Mouse (Mus musculus) limb, embryonic 12.5 days (tissue): Measurements from ENCODE around the gene Rap1gap. TPM values are rescaled to one million over a fixed set of nuclear protein-coding genes. Genes with fewer than 3 reads are reported as not detected.

Experiments
- ATAC-seq: fragments of 200-750 bp; cut with Nextera tagmentation; 2 replicates; pipeline ENCODE4 v1.8.0; 2017; ENCODE audit warnings: low read depth, moderate TSS enrichment; ENCODE audit not compliant: insufficient number of reproducible peaks, insufficient read depth, low FRiP score, low TSS enrichment
- H3K27ac ChIP-seq: fragments of 300-500 bp; sonication (generic); 2 replicates; pipeline ENCODE4 v1.5.1; 2016; ENCODE audit warnings: mild to moderate bottlenecking, moderate library complexity
- H3K27me3 ChIP-seq: fragments of 300-500 bp; sonication (generic); 2 replicates; pipeline ENCODE4 v1.6.1; 2016; ENCODE audit warnings: mild to moderate bottlenecking, moderate library complexity
- H3K36me3 ChIP-seq: fragments of 300-500 bp; sonication (generic); 2 replicates; pipeline ENCODE4 v1.6.1; 2016; ENCODE audit warnings: mild to moderate bottlenecking, moderate library complexity
- H3K4me1 ChIP-seq: fragments of 300-500 bp; sonication (generic); replicated peaks from 2 replicates; pipeline ENCODE4 v1.6.1; 2016
- H3K4me2 ChIP-seq: fragments of 300-500 bp; sonication (generic); 2 replicates; pipeline ENCODE4 v1.6.1; 2016; ENCODE audit warnings: mild to moderate bottlenecking, moderate library complexity
- H3K4me3 ChIP-seq: fragments of 300-500 bp; sonication (generic); replicated peaks from 2 replicates; pipeline ENCODE4 v1.5.1; 2016; ENCODE audit warnings: mild to moderate bottlenecking
- H3K9ac ChIP-seq: fragments of 300-500 bp; sonication (generic); replicated peaks from 2 replicates; pipeline ENCODE4 v1.6.1; 2016; ENCODE audit warnings: mild to moderate bottlenecking, moderate library complexity
- H3K9me3 ChIP-seq: fragments of 300-500 bp; sonication (generic); 2 replicates; pipeline ENCODE4 v1.6.1; 2016; ENCODE audit warnings: mild to moderate bottlenecking, moderate library complexity
- WGBS: fragments of 180-500 bp; shearing (Covaris S2); methylation state at CpG from one replicate; pipeline ENCODE4 v1.1.7; 2016; 5-methylcytosine and 5-hydroxymethylcytosine counted together
- polyA plus RNA-seq: library from polyadenylated mRNA; unstranded; fragments of >200 nt; fragmentation: Nextera tagmentation; extraction: Ambion mirVana; gene quantifications from 2 replicates; pipeline ENCODE4 v1.2.1, GENCODE M21; 2016

The Rap1gap gene
- polyA plus RNA-seq = 5.9 and 8.4 TPM in 2 replicates

DNA sequence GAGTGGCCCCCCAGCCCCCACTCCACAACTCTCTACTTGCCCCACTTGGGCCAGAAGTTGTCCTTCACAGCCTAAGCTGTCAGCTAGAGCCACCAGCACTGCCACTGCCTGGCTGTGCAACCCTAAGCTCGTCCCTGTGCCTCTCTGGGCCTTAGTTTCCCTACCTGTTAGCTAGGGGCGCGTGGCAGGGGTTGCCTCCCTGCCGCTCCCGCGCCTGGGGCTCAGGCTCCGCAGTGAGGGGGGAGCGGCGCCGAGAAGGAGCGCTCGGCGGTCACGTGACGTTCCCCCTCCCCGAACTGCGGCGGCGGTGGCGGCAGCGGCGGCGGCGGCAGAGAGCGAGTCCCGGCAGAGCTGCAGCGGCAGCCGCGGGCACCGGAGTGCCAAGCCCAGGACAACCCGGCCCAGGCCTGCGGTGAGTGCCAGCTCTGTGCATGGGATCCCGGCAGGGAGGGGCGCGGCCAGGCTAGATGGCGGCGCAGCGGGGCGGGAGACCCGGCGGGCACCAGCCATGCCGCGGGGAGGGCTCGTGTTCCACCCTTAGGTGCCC lies at the start of gene Rap1gap:
Gene Rap1gap (plus strand): TSS at position 294 of the 547 bp plus-strand sequence.
- H3K27me3 ChIP-seq = peaks cover 57% of the 10 kb centered on the region
- H3K4me2 ChIP-seq = peak within 1 kb of the TSS; percentile 95
- H3K36me3 ChIP-seq = no peaks in the 10 kb centered on the region
- no peaks in the 10 kb centered on the region for H3K9me3 ChIP-seq
- ATAC-seq = no peak; the same call in 1 of the 2 replicates
- 0% methylated on average over 35 of the region's 44 CpGs for WGBS
- no peak within 1 kb of the TSS for H3K27ac ChIP-seq
- H3K4me1 ChIP-seq = peaks cover 20% of the 10 kb centered on the region; the same call in 1 of the 2 replicates
- H3K4me3 ChIP-seq = peak within 1 kb of the TSS; percentile 59
- H3K9ac ChIP-seq = peak within 1 kb of the TSS; percentile 70

DNA sequence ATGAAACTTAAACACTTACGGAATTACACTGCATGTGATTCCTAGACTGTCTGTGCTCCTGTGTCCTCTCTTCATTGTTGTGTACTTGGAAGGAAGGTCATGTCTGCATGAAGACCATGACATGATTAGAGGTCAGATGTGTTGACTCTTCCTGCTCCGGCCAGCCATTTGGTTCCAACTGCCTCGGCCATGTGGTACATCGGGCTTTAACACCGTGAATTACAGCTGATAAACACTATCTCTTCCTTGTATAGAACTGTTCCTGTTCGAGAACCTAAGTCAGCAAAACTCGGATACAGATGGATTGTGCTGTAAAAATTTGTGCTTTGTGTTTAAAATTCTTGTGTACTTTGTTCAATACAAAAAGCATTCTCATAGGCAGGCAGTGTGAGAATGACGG lies 41.7 kb upstream of the Rap1gap start:
- peaks cover 96% of the 10 kb centered on the region for H3K36me3 ChIP-seq
- H3K9me3 ChIP-seq = no peaks in the 10 kb centered on the region
- H3K4me2 ChIP-seq = no peak overlapping the region
- H3K4me1 ChIP-seq = no peaks in the 10 kb centered on the region
- H3K27ac ChIP-seq = no peak overlapping the region
- H3K4me3 ChIP-seq = no peak overlapping the region
- 95% methylated on average over 8 of the region's 8 CpGs for WGBS
- no peak for ATAC-seq
- no peak overlapping the region for H3K9ac ChIP-seq
- no peaks in the 10 kb centered on the region for H3K27me3 ChIP-seq

DNA sequence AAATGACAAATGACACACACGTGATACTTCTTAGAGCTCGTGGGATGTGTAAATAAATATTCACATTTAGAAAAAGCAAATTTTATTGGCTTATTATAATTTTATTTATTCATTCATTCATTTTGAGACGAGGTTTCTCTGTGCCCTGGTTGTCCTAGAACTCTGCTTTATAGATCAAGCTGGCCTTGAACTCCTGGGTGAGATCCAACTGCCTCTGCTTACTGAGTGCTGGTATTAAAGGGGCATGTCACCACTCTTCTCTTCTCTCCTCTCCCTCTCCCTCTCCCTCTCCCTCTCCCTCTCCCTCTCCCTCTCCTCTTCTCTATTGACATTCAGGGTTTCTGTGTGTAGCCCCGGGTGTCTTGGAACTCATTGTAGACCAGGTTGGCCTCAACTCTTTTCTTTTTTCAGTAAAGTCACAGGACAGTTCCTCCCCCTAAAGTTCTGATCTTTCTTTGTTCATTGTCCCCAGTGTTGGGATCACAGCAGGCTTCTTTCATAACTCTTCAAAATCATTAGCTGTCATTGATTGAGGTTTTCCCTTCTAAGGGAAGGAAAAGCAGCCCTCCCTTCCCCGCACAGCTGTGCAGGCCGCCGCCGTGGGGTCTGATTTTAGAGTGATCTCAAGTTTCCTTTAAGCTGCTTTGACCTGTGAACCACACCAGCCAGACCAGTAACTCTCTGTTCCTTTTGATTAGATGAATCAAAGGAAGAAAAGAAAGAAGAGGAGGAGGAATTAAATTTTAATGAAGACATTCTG lies 36.9 kb upstream of the Rap1gap start:
- Histone ChIP-seq H3K4me1 (no peaks in the 10 kb centered on the region), H3K4me2 (no peak overlapping the region), H3K9me3 (no peaks in the 10 kb centered on the region), H3K4me3 (no peak overlapping the region), H3K27me3 (no peaks in the 10 kb centered on the region), H3K9ac (no peak overlapping the region), H3K36me3 (peaks cover 94% of the 10 kb centered on the region), H3K27ac (no peak overlapping the region)
- 78% methylated on average over 8 of the region's 8 CpGs for WGBS
- ATAC-seq = no peak

DNA sequence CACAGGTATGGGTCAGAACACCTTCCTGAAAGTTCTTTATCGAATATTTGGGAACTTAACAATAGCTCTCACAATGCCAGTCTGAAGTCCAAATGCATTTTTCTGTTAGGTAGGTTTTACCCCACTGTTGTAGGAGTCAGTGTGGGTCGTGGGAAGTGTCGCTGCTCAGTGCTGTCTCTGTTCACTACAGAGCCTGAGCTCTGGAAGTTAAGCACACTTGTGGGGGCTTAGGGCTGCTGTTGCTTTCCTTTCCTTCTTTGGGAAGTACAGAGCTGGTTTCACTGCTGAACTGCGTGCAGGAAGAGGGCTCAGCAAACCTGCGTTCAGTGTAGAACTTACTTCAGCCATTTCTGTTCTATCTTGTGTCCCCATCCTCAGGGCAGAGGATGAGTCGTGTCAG lies 36.1 kb upstream of the Rap1gap start:
- peaks cover 94% of the 10 kb centered on the region for H3K36me3 ChIP-seq
- no peak overlapping the region for H3K4me3 ChIP-seq
- WGBS = 90% methylated on average over 6 of the region's 6 CpGs
- no peak overlapping the region for H3K9ac ChIP-seq
- H3K4me1 ChIP-seq = no peaks in the 10 kb centered on the region
- H3K9me3 ChIP-seq = no peaks in the 10 kb centered on the region
- 0 out of 2 replicates have a peak overlapping the region, but pooled peaks have one; percentile 4 for H3K27ac ChIP-seq
- no peaks in the 10 kb centered on the region for H3K27me3 ChIP-seq
- no peak overlapping the region for H3K4me2 ChIP-seq
- ATAC-seq = no peak

DNA sequence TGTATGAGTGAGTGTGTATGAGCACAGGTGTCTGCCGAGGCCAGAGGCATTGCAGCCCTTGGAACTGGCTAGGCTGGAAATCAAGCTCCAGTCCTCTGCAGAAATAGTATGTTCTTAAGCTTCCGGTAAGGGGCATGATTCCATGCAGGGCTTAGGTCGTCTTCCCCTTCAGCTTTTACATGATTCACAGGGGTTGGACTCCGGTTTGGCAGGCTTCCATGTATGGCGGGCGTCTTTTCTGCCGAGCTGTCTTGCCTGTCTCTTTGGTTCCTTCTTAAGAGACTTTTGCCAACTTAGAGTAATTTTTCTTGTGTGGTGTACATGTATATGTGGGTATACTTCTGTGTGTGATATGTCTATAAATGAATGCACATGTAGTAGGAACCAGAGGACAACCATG lies 35.2 kb upstream of the Rap1gap start:
- Histone ChIP-seq H3K9me3 (no peaks in the 10 kb centered on the region), H3K4me2 (no peak overlapping the region), H3K4me3 (no peak overlapping the region), H3K36me3 (peaks cover 93% of the 10 kb centered on the region), H3K27me3 (no peaks in the 10 kb centered on the region), H3K4me1 (no peaks in the 10 kb centered on the region), H3K9ac (no peak overlapping the region), H3K27ac (no peak overlapping the region)
- 89% methylated on average over 7 of the region's 7 CpGs for WGBS
- no peak for ATAC-seq

DNA sequence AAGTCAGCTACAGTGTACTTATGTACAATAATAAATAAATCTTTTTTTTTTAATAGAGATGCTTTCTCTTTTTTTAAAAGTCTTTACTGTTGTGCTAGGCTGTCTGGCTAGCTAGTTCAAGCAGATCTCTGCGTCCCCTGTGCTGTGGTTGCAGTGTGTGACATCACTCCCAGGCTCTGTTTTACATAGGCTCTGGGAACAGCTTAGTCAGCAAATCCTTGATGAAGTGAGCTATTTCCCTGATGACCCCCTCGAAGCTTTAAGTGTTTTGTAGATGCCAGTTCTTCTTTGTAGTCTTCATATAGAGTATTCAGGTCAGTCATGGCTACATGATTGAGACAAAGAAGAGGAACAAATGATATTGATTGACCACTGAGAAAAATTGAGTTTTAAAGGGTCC lies 34.4 kb upstream of the Rap1gap start:
- 78% methylated on average over 2 of the region's 2 CpGs for WGBS

DNA sequence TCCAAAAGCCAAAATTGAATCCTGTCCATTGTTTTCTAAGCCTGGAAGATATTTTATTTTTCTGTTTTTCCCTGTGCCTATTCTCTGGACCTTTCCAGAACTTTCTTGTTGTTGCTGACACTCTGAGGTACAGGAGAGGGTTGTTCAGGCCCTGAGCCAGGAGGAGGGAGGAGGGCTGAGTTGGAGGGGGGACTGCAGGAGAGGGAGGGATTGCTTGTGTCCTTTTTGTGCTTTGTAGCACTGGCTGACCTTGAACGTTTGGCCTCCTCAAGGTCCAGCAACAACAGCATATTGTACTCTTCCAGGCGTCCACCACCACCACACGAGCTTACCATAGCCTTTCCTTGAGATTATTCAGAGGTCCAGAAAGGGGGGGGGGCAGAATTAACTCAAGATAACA lies 32.9 kb upstream of the Rap1gap start:
- Histone ChIP-seq H3K27me3 (no peaks in the 10 kb centered on the region), H3K9me3 (no peaks in the 10 kb centered on the region), H3K4me3 (no peak overlapping the region), H3K9ac (no peak overlapping the region), H3K27ac (no peak overlapping the region), H3K36me3 (peaks cover 96% of the 10 kb centered on the region), H3K4me1 (no peaks in the 10 kb centered on the region), H3K4me2 (no peak overlapping the region)
- 79% methylated on average over 3 of the region's 3 CpGs for WGBS
- no peak for ATAC-seq

More for the DNA sequence above, 34.4 kb upstream of the Rap1gap start:
- Histone ChIP-seq H3K9ac (no peak overlapping the region), H3K27me3 (no peaks in the 10 kb centered on the region), H3K9me3 (no peaks in the 10 kb centered on the region), H3K4me3 (no peak overlapping the region), H3K4me1 (no peaks in the 10 kb centered on the region), H3K4me2 (no peak overlapping the region), H3K36me3 (peaks cover 93% of the 10 kb centered on the region), H3K27ac (no peak overlapping the region)
- ATAC-seq = no peak

DNA sequence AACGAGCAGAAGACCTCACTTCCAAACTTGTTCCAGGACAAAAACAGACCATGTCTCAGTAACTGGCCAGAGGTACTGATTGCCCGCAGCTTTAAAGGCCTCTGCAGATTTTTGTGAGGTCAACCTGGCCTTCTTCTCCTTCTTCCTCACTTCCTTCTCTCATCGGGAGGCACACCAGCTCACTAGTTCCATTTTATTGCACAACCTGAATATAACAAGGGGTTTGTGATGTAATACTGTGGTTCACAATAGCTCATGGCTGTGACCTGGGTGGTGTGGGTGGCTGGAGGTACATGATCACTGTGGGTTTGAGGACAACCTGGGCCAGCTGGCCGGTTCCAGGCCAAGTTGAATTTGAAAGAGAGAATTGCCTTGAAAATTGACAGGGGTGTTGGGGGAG lies 31.1 kb upstream of the Rap1gap start:
- no peaks in the 10 kb centered on the region for H3K4me1 ChIP-seq
- no peak overlapping the region for H3K4me3 ChIP-seq
- no peak overlapping the region for H3K4me2 ChIP-seq
- H3K36me3 ChIP-seq = peaks cover 95% of the 10 kb centered on the region
- H3K9ac ChIP-seq = no peak overlapping the region
- no peak overlapping the region for H3K27ac ChIP-seq
- ATAC-seq = no peak
- 86% methylated on average over 4 of the region's 4 CpGs for WGBS
- H3K27me3 ChIP-seq = no peaks in the 10 kb centered on the region
- H3K9me3 ChIP-seq = no peaks in the 10 kb centered on the region

DNA sequence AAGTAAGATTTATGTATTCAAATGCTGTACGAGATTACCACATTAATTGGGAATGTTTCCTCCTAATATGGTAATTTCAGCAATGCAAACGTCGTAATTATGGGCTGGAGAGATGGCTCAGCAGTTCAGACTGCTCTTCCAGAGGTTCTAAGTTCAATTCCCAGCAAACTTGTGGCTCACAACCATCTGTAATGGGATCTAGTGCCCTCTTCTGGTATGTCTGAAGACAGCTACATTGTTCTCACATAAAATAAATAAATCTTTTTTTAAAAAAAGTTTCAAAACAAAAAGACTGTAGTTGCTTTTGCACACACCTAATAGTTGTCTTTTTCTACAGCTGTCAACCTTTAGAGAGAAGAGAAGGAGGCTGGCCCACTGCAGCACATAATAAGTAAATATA lies 27.9 kb upstream of the Rap1gap start:
- H3K4me2 ChIP-seq = no peak overlapping the region
- H3K4me1 ChIP-seq = no peaks in the 10 kb centered on the region
- no peaks in the 10 kb centered on the region for H3K27me3 ChIP-seq
- WGBS = 83% methylated on average over 3 of the region's 3 CpGs
- peaks cover 97% of the 10 kb centered on the region for H3K36me3 ChIP-seq
- ATAC-seq = no peak
- H3K4me3 ChIP-seq = no peak overlapping the region
- H3K27ac ChIP-seq = no peak overlapping the region
- no peak overlapping the region for H3K9ac ChIP-seq
- H3K9me3 ChIP-seq = no peaks in the 10 kb centered on the region

DNA sequence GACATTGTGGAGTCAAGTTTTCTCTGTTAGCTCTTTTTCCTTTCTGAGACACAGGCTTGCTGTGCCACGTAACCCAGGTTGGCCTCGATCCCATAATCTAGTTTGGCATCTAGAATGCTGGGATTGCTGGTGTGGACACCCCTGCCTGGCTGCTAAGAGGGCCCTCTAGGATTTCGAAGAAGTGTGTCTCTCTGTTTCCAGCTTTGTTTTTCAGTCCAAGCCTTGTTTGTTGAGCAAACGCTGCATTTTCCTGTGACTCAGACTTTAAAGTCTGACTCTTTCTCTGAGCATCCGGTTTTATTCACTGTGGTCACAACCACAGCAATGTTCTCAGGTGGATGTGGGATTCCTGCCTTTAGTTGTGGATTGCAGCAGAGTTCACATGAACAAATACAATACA lies 23.0 kb upstream of the Rap1gap start:
- no peak overlapping the region for H3K4me3 ChIP-seq
- H3K27ac ChIP-seq = no peak overlapping the region
- no peaks in the 10 kb centered on the region for H3K9me3 ChIP-seq
- no peak for ATAC-seq
- no peak overlapping the region for H3K4me2 ChIP-seq
- no peak overlapping the region for H3K9ac ChIP-seq
- peaks cover 90% of the 10 kb centered on the region for H3K36me3 ChIP-seq
- WGBS = 85% methylated on average over 5 of the region's 5 CpGs
- no peaks in the 10 kb centered on the region for H3K27me3 ChIP-seq
- no peaks in the 10 kb centered on the region for H3K4me1 ChIP-seq

DNA sequence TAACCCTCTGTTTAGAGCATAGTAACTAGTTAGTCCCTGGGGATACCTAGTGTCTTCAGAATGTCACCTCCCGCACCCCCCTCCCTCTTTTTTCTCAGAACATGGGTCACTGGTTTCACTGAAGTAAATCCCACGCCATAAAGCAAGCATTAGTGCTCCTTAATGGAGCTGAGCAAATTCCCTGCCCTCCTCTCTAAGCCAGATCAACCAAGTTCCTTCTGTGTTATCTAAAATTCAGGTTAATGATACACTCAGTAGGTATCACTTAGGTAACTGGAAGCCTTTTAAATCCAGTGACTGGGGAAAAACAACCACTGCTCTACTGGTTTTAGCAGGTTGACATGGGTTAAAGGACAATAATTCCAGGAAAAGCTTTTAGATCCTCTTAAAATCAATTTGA lies 22.4 kb upstream of the Rap1gap start:
- H3K27ac ChIP-seq = no peak overlapping the region
- H3K9ac ChIP-seq = no peak overlapping the region
- H3K4me2 ChIP-seq = no peak overlapping the region
- H3K36me3 ChIP-seq = peaks cover 91% of the 10 kb centered on the region
- no peak overlapping the region for H3K4me3 ChIP-seq
- no peaks in the 10 kb centered on the region for H3K9me3 ChIP-seq
- no peak for ATAC-seq
- WGBS = 77% methylated on average over 2 of the region's 2 CpGs
- no peaks in the 10 kb centered on the region for H3K27me3 ChIP-seq
- no peaks in the 10 kb centered on the region for H3K4me1 ChIP-seq

DNA sequence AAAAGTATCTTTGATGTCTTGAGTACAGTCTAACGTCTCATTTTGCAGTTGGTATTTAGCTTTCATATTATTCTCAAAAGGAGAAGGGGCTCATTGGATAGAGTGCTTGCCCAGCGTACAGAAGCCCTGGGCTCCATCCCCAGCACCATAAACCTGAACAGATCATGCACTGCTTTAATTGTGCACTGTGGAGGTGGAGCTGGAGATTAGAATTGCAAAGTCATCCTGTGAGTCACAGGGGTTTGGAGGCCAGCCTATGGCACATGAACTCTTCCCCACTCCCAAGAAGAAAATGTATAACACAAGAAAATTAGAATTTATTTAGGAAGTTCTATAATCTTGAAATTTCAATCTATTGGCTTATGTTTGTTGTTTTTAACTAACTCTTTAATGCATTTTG lies 21.1 kb upstream of the Rap1gap start:
- no peaks in the 10 kb centered on the region for H3K4me1 ChIP-seq

More for the DNA sequence above, 21.1 kb upstream of the Rap1gap start:
- no peak overlapping the region for H3K4me3 ChIP-seq
- H3K27me3 ChIP-seq = no peaks in the 10 kb centered on the region
- WGBS = 71% methylated on average over 2 of the region's 2 CpGs
- no peak for ATAC-seq
- no peak overlapping the region for H3K4me2 ChIP-seq
- peaks cover 91% of the 10 kb centered on the region for H3K36me3 ChIP-seq
- no peak overlapping the region for H3K27ac ChIP-seq
- no peaks in the 10 kb centered on the region for H3K9me3 ChIP-seq
- no peak overlapping the region for H3K9ac ChIP-seq
